Mouse (Mus musculus) embryo, embryonic 11 days (tissue): ENCODE data around the gene Olfr723.
"Not testable (repeated sequence)": the region's sequence is repeated elsewhere in the genome, so short reads cannot be mapped to it uniquely, and the experiment has no call there.

Experiments
- DNase-seq: peaks from one replicate; pipeline ENCODE4 v3.0.0-alpha.2; 2015

Olfr723 gene

DNA sequence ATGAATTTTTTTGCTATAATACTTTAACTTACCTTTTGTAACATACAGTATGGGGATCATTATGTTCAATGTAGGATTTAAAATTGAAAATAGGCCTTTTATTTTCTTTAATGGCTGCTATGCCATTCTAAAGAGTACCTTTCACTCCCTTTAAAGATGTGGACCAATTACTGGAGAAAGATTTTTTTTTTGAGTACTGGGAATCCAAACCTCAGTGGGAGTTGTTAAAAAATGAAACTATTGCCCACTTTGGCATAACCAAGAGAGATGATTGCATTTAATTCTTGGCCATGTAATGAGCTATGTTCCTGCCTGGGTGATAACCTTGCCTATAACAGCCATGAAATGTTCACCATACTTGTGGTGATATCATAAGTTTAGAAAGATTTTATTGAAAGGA, at the start of gene Olfr723:
TSS of gene Olfr723 (minus strand) at position 101 of the 400 bp plus-strand sequence.
- not testable (repeated sequence) for DNase-seq

DNA sequence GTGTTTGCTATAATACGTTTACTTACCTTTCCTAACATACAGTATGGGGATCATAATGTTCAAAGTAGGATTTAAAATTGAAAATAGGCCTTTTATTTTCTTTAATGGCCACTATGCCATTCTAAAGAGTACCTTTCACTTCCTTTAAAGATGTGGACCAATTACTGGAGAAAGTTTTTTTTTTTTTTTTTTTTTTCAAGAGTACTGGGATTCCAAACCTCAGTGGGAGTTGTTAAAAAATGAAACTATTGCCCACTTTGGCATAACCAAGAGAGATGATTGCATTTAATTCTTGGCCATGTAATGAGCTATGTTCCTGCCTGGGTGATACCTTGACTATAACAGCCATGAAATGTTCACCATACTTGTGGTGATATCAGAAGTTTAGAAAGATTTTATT, 31.6 kb upstream of the Olfr723 start, which contains the start of gene Olfr724:
TSS of gene Olfr724 (minus strand) at position 101 of the 400 bp plus-strand sequence.
- DNase-seq = not testable (repeated sequence)

DNA sequence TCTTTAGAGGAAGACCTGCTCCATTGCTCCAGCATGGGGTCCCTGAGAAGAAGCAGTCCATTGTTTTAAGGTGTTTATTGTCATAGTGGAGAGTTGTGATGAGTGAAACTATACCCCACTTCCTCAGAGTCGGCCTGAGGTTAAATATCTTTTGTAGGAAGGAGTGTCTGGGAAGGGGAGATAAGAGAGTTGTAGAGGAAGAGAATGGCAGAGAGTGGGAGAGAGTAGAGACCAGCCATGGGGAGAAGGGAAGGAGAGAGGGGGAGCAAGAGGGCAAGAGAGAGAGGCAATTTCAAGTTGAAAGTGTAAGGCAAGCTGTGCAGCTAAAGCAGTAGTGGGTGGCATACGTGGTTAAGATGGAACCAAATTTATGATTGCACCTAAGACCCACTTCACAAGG, 24.3 kb upstream of the Olfr723 start:
- no peak for DNase-seq

DNA sequence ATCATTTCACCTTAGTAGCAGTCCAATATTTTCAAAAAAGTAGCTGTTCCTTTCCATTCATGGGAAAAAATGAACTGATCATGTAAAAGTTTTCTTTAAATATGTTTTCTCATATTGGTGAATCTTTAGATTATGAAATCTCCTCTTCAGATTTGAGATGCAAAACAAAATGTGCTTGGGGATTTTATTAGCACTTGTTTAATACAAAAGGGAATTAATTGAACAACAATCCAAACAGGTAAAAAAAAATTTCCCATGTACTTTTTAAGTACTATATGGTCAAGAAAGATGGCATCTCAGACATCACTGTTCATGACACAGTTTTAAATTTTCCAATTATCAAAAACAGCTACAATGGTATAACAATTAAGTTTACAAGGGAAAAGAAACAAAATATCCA, 29.7 kb downstream of the Olfr723 start, which contains the start of gene Olfr722:
TSS of gene Olfr722 (minus strand) at position 101 of the 400 bp plus-strand sequence.
- no peak for DNase-seq
